Mouse (Mus musculus) embryo, embryonic 11 days (tissue): ENCODE data around the gene Msl1.

Experiments
- DNase-seq: peaks from one replicate; pipeline ENCODE4 v3.0.0-alpha.2; 2015

The Msl1 gene

GRCm38 (mm10) chr11:98777888-98778287, 17.4 kb upstream of the Msl1 start:
- no peak for DNase-seq

- DNase-seq, result peak; percentile 76
These were observed 13.3 kb upstream of the Msl1 start for GRCm38 (mm10) chr11:98781851-98782512.

DNA sequence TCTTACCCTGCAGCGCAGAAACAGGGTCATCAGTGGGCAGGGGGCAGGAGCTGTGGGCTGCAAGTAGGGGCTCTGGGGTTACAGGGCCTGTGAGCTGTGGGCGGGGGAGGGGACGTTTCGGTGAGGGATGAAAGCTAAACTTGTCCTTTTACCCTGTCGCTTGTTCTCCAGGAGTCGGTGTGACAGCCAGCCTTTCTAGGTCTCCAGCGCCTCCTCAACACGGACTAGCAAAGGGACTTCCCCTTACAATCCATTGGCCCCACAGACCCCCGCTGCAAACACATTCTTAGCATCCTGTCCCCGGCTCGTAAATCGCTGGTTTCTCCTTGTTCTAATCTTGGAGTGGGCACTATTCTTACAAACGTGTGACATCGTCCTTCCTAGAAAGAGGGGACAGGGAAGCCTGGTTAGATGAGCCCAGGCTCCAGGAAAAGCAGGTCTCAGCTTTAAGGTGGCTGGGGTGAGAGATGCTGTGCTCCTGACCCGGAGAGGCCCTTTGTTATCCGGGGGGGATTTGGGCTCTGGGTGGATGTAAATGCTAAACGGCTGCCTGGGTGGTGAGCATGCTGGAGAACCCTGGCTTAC, 12.6 kb upstream of the Msl1 start:
- DNase-seq, result peak; percentile 59

DNA sequence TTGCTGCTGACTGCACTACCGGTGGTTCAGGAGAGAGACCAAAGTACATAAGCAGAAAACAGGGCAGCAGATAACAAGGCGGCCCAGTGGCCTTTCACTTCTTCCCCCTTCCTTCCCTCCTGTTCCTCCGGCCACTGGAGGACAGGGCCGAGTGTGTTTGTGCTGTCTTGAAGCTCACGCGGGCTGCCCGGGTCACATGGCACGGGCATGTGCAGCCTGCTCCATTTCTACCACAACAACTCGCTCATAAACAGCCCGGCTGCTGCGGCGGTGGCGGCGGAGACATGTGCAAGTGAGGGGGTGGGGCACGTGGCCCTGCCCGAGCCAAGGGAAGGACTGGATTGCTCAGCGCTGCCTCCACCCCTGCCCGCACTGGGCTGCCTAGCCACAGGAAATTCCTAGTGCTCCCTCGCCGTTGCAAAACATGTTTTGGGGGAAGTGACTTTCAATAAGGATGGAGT, 12.1 kb upstream of the Msl1 start:
- peak; percentile 89 for DNase-seq

- DNase-seq, result no peak
These were observed 11.2 kb upstream of the Msl1 start for GRCm38 (mm10) chr11:98784139-98784538.

- DNase-seq, result no peak
These were observed 10.1 kb upstream of the Msl1 start for GRCm38 (mm10) chr11:98785214-98785613.

DNA sequence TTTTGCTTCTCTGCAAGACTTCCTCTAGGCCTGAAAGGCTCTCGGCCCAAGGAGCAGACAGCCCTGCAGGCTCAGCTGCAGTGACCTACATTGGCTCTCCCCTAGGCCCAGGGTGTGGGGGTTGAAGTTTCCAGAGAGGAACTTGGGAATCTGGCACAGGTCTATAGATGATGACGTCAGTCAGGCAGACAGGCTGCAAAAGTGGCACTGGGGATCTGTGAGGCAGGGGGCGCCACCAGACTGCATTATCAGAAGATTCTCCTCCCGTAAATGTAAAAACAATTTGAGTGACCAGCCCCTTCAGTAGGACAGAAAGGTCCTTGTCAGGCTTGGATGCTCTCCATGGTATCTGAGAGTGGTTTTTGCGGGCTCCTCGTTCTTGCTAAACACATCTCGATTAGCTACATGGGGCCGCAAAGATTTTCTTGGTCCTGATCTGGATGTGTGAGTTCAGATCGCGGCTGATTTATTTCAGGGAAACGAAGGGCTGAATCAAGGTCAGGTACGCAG, 9.5 kb upstream of the Msl1 start:
- DNase-seq, result peak; percentile 77

- DNase-seq, result peak; percentile 92
These were observed 8.7 kb upstream of the Msl1 start for GRCm38 (mm10) chr11:98786359-98787214.

DNA sequence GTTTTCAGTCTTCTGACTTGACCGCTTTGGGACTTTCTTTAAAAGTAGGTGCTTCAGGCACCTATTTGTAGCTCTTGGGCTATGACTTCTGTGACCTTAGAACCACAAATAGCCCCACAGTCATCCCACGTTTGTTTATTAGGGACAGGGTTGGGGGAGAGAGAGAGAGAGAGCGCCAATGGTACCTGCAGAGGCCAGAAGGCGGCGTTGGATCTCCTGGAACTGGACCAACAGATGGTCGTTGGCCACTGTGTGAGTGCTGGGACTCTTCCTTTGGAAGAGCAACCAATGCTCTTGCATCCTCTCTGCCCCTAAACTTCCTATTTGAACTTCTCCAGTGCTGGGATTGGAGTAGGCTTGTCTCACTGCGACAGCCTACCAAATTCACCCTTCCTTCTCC, 8.1 kb upstream of the Msl1 start:
- no peak for DNase-seq

DNA sequence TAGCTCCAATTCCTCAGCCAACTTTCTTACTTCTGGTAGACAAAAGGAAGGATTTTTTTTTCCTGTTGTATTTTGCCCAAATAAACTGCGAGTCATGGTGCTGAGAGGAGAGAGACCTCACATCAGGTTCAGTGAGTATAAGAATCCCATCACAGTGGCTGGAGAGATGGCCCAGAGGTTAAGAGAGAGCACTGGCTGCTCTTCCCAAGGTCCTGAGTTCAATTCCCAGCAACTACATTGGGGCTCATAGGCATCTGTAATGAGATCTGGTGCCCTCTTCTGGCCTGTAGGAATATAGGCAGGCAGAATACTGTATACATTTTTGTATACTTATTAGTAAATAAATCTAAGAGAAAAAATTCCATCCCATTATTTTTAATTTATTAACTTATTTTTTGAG, 7.6 kb upstream of the Msl1 start:
- peak; percentile 35 for DNase-seq

DNA sequence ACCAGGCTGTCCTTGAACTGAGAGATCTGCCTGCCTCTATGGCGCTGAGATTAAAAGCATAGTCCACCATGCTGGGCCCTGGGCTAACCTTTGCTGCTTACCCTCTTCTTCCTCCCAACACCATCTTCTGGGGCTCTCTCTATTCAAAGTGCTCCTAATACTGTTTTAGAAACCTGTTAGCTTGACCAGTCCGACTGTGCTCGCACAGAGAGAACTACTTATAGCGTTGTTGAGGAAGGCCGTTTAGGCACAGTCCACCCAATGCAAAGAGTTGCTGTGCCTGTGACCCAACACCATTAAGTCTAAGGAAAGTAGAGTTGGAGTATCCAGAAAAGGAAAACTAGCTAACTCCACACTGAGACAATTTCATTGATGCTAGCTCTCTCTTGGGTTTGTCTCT, 7.2 kb upstream of the Msl1 start:
- no peak for DNase-seq

GRCm38 (mm10) chr11:98788550-98789218, 6.6 kb upstream of the Msl1 start:
- peak; percentile 94 for DNase-seq

- no peak for DNase-seq
These were observed 6.0 kb upstream of the Msl1 start for GRCm38 (mm10) chr11:98789219-98789807.

- DNase-seq, result no peak
These were observed 5.5 kb upstream of the Msl1 start for GRCm38 (mm10) chr11:98789824-98790223.

GRCm38 (mm10) chr11:98790631-98791205, 4.6 kb upstream of the Msl1 start:
- no peak for DNase-seq

DNA sequence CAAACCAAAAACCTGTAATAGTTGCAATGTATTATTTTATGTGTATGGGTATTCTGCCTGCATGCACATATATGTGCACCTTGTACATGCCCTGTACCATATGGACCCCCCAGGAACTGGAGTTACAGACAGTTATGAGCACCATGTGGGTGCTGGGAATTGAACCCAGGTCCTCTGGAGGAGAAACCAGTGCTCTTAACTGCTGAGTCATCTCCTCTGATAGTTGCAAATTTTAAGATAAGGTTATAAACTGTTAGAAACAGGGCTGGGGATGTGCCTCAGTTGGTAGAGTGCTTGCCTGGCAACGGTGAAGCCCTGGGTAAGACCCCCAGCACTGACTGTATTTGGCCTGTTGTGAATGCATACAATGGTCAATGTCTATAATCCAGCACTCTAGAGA, 3.9 kb upstream of the Msl1 start:
- no peak for DNase-seq

DNA sequence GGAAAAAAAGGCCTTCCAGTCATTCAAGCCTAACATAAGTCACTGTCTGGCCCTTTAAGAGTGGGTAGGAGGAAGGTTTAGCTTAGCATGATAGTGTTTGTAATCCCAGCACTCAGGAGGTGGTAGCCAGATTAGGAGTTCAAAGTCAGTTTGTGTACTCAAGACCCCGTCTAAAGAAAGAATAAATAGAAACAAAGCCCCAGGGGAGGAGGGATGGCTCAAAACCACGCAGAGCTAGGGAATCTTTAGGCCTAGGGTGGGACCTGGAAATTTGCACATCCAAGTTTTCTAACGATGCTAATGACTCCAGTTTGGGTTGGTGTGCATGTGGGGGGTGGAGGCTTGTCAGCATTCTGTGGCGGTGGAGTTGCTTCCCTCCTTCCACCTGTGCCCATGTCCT, 3.2 kb upstream of the Msl1 start:
- no peak for DNase-seq

DNA sequence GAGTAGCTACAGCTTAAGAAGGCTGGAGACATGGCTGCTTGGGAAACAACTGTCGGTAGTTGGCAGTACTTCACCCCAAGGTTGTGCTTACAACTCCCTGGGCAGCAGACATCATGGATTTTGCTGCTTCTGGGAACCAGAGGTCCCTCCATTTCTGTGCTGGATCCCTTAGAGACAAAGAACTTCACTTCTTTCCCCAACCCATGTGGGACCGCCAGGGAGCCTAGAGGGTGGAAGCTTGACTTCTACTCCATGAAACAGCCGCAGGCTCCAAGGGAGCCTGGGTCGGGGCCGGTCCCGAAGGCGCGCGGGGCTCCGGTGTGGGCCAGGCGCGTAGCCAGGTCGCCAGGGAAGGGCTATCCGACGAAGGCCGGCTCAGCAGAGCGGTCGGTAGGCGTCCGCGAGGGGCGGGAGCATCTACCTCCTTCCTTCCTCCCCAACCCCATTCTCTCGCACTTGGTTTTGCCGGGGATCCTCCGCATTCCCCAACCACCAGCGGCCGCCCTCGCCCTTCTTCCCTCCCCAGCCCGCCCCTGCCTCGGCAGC, 774 bp upstream of the Msl1 start:
- DNase-seq, result peak; percentile 75

- peak; percentile 75 for DNase-seq
These were observed 598 bp downstream of the Msl1 start for GRCm38 (mm10) chr11:98795714-98796514.

GRCm38 (mm10) chr11:98796515-98797216, 1.4 kb downstream of the Msl1 start:
- peak; percentile 89 for DNase-seq
